In the genomic region with DNA sequence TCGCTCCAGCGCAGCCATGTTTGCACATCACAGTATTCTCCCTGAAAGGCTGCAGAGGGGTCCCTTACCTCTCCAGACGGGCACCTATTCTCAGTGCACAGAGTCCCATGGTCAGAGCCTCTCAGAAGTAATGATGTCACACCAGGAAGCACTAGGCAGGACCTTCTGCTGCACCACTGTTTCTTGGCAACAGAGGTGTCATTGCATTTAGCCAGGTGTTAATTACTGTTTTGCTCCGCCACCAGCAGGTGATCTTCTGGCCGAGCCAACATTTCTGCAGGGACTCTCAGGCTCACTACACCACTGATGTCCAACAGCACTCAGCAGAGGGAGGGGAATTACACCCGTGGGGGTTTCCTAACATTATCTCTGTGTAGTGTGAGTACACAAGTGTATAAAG, we compare ENCODE assay signal across 20 mouse cellular contexts.
A peak's percentile ranks its signal among the peaks of the same experiment; 100 is the strongest.
DNase-seq lines count a peak whose midpoint lies in the region.
"Had no signal": no experiment of that assay in that cellular context is flagged by ENCODE, and none has a peak within 500 bp of the region (broad histone marks: within the 10 kb centered on the region; RNA-seq: fewer than 3 reads in every experiment).

No protein-coding gene starts in this region.

- intact Hi-C loops in heart, postnatal 36 days (cut with DNase I) = no loop called here

- peak; percentile 67 for DNase-seq in heart, adult 11 months
- DNase-seq in heart, postnatal 36 days = no peak
- peak; percentile 75 for DNase-seq in brain, adult 2 months (ENCODE audit: low read depth, low spot score)
- DNase-seq in cerebellum, adult 11 months = peak; percentile 51
- peak; percentile 77 for DNase-seq in cerebellum, adult 9-11 months
- no peak for DNase-seq in adrenal gland, postnatal 14 days
- no peak for DNase-seq in testis, postnatal 14 days (ENCODE audit: low spot score)
- DNase-seq in urinary bladder, postnatal 14 days (ENCODE audit: low spot score) = no peak
- DNase-seq: adrenal gland, adult 2 months; B cell, adult 2 months; embryo, embryonic 11 days; gastrocnemius, postnatal 36 days; heart, postnatal 4 days; kidney, adult 8-10 months; kidney, postnatal 10 days; lung, postnatal 4 days; right cerebral cortex, adult 18-20 months; right cerebral cortex, postnatal 4 days; thymus, adult 2 months; thymus, postnatal 4 days had no signal

Comparison
In these comparisons a context has a peak if more than half of its experiments do, and no peak if none do; other contexts are left out.
1. DNase-seq: peak in heart, adult 11 months (single experiment), brain, adult 2 months (single experiment), cerebellum, adult 11 months (single experiment) and cerebellum, adult 9-11 months (single experiment); none in heart, postnatal 36 days (0 of 2), adrenal gland, postnatal 14 days (single experiment), testis, postnatal 14 days (single experiment) and urinary bladder, postnatal 14 days (single experiment).